Mouse (Mus musculus) monocyte, adult 2 months (primary cell): ENCODE data around the gene Dcaf17.

Experiments
- DNase-seq, 2 experiments: peaks; one replicate each; pipeline ENCODE4 v3.0.0; 2022; ENCODE audit warnings: low spot score in 2 of 2, low read depth in 1 of 2

Dcaf17 gene

DNA sequence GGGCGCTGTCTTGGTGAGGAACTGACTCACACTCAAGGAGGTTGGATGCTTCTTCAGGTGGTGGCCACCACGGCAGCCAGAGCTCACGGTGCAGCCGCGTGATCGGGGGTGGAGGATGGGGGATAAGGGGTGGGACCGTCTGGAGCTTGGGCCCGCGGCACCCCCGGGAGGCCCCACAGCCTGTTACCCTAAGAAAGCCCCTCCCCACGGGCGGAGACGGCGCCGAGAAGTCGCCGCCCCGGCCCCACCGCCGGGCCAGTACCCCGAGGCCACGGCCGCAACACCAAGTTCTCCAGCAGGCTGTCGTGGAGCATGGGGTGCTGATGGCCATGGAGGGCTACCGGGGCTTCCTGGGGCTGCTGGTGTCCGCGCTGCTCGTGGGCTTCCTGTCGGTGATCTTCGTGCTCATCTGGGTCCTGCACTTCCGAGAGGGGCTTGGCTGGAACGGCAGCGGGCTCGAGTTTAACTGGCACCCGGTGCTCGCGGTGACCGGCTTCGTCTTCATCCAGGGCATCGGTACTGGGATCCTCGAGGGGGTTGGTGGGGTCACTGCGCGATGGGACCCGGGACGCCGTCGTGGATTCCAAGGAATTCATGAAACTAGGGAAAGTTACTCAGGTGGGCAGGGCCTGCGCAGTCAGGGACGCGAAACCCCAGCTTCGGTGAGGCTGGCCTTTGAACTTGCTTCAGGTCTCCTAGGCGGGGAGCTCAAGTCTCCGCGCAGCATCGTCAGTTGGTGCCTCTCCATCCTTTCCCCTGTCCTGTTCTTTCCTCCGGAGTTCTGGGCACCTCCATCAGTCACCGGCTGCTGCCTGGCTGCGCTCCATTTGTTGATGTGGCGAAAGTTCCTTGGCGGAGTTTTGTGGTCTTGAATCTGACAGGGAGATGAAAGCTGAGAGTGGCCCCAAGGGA lies 62.9 kb downstream of the Dcaf17 start, which contains the start of gene Cybrd1:
Gene Cybrd1, plus strand, starts transcription at position 127 of the 912 bp plus-strand sequence.
- DNase-seq: no peak

DNA sequence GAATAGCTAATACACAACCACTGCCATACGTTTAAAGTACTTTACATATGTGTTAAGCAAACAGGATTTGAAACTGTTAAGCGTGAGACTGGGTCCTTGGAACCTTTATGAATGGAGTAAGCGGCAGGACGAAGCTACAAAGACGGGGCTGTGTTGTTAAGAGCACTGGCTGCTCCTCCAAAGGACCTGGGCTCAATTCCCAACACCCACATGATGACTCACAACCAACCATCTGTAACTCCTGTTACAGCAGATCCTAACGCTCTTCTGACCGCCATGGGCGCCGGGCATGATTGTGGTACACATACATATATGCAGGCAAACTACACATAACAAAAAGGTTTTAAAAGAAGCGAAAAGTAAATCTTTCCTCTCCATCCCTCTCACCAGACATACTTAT lies 65.7 kb downstream of the Dcaf17 start:
- no peak for DNase-seq

DNA sequence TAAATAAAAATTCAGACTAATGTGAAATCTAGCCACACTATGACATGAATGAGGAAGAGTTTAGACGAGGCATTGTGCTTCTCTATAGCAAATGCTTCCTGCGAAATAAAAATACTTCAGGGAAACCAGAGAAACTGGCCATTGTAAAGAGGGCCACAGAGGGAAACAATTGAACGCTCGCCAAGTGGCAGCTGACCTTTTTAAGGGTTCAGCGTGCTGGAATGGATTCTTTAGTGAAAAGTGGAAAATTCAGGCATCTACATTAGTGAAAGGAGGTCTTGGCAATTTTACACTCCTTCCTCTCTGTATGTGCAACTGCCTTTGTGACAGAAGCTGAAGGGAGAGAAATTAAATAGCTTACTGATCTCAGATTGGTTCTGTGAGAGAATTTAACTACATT lies 66.3 kb downstream of the Dcaf17 start:
- DNase-seq: no peak

DNA sequence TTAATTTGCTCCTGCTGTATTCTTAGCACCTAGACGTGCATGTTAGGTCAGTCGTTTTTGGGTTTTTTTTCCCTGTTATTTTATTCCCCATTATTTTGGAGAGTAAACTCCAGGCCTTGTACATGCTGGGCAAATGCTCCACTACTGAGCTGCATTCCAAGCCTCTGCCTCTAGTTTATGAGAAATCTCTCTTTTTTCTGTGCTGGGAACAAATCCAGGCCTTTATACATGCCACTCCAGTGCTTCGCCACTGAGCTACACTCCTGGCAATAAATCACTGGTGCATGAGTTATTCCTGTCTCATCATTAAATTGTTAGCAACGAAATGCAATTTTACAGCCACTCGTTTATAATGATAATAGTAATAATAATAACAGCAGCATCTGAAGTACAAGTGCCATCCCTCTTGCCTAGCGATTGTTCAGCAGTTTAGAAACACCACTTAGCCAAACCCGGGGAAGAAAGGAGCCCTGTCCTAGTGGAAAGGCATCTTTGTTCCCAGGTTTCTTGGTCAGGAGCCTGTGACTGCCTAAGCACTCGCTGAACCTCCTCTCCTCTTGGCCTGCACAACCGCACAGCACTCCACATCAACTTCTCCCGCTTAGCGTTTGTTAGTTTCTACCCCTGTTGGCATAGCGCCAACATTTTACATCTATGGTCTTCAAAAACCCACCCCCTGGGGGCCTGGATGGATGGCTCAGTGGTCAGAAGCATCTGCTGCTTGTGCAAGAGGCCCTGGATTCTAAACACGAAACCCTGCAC lies 67.3 kb downstream of the Dcaf17 start:
- DNase-seq: no peak

DNA sequence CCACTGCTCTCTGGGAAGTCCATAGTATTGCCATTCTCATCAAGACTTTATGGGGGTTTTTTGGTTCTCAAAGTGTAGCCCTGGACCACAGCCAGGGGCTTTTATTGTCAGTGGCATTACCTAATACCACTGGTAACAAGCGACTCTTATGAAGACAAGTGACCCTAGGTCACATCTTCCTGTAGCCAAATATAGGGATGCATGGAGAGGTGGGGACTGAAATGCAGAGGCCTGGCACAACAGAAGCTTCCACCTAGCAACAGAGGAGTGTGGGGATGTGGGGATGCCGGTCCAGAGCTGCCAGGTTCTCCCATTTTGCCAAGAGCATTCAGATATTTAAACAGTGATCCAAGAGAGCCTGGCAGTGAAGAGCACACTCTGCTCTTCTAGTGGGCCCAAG lies 68.5 kb downstream of the Dcaf17 start:
- DNase-seq: no peak

DNA sequence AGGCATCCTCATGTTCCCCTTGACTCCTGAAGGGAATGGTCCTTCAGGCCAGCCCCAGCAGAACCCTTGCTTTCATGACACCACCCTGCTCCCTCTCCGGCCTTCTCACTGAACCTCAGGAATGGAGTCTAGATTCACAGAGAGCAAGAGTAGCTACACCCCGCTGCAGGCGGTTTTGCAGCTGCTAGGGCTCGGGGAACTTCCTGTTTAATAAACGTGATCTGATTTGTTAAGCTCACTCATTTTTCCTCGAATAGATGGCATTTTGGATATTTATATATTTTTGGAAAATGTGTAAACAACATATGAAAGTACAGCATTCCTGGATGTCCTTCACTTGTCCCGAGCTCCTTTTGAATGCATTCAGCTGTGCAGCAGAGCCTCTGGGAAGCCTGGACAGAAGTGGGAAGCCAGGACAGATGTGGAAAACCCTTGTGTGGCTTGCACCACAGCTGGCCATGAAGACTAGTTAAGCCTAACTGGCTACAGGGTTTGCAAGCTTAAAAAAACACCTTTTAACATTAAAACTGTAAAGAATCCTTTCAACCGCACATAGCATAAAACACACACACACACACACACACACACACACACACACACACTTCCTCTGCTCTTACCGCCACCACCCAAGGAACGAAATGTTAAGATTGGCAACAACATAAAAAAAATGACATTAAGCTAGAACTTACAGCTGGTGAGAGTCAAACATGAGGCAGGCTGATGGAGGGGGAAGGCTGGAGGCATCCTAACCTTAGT lies 72.8 kb downstream of the Dcaf17 start:
- DNase-seq: no peak

DNA sequence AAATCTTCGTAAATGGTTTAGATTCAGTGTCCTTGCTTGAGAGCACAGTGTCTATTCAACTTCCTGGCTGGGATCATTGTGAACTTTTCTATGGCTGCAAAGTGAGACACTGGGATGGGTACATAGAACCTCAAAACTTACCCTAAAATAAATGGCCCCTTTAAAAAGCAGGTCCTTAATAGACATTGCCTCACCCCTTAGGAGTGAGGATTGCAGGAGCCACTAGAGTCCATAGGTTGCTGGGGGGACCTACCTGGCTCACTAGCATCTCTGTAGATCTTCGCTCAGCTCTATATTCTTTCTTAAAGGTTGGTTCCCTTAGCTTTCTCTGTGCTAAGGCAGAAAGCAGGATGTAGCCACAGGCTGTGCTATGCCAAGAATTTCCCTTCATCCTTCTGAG lies 75.2 kb downstream of the Dcaf17 start:
- no peak for DNase-seq

DNA sequence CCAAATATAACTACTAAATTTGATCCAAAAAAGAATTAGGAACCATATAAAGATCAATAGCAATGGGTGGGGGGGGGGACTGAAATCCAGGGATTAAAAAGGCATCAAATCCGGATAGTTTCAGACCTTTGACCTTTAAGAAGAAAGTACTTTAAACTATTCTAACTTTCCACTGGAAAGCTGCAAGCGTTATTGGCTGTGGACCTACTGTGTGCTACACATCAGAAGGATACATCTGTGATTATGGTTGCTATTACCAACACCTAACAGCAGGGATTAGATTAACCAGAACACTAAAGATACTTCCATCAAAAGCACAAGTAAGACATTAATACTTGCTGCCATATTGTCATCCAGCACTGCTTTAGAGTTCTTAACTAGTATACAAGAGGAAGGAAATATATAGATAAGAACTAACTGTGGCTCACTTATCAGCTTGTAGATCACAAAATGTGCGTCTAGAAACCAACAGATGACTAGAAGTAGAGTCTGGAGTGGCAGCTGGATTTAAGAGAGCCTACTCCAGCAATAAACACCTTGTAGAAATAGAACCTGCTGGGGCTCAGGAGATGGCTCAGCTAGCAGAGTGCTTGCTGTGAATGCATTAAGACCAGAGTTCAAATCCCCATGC lies 76.9 kb downstream of the Dcaf17 start:
- no peak for DNase-seq

DNA sequence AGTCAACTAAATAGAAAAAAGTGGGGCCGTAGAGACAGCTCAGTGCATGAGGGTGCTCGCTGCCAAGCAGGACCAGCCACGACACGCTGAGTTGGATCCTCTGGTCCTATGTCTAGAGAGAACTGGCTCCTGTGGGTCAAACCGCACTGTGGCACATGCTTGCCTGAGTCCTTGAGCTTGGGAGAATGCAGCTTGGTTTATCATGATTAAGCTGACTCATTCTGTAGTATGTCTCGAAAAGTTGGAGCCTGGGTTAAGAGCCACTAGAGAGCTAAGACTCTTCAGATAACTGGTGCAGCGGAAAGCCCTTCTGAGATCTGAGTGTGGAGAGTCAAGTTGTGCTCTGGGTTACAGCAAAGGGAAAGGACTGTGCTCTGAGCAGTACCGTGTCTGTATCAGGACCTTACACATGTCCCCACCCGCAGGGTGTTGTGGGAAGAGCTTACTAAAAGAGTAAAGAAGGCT lies 78.9 kb downstream of the Dcaf17 start:
- no peak for DNase-seq

DNA sequence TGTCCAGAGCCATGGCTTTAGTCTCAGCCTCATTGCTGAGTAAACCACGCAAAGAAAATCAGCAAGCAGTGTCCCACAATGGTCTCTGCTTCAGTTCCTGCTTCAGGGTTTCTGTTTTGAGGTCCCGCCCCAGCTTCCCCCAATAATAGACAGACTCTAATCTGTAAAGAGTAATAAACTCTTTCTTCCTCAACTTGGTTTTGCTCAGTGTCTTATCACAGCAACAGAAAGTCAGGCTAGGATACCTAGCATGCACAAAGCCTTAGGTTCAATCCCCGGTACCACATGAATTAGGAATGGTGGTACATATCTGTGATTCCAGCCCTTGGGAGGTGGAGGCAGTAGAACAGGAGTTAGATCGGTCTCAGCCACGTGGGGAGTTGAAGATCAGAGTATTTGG lies 79.7 kb downstream of the Dcaf17 start:
- no peak for DNase-seq

DNA sequence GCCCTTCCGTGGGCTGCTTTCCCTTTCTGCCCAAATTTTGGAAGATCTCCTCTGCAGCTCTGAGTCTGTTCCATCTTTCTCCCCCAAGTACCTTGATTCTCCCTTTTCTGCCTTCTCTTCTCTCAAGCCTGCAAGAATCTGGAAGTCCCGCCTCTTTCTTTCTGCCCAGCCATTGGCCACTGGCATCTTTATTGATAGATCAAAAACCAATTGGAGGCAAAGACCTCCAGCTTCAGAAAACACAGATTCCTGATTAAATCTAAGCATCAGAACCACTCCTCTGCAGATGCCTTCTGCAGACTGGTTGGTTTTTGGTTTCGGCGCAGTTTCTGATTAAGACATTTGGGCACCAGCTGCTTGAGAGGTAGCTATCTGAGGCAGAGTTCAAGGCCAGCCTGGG lies 85.5 kb downstream of the Dcaf17 start:
- DNase-seq: no peak

DNA sequence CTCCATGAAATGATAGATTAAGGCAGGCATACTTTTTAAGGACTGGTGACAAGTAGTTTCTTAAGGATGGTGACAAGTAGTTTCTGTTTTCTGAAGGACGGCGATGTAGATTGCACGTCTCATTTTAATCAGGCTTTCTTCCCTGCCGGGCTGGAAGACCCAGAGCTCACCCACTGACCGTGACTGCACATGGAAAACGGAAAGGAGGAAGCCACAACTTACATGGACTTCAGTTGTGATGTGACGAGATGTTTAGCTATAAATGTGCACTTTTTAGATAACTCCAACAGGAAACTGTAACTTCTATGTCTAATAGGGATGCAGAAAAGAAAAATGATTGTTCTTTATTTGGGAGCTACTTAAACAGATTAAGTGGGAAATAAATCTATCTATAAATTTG lies 87.3 kb downstream of the Dcaf17 start:
- DNase-seq: no peak

DNA sequence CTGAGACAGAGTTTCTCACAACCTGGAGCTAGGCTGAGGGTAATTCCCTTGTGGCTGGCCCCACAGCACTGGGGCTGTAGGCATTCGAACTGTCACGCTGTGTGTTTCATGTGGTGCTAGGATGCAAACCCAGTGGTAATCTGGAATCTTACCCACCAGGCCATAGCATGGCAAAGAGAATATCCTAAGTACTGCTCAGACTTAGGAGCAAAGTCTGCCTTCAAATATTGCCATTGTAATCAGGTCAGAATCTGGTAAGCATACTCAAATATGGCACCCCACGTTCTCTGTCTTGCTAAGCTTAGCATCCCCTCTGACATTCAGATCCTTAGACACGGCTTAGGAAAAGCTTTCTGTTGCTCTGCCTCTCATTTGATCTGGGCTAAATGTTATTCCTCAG lies 90.7 kb downstream of the Dcaf17 start:
- DNase-seq: no peak

DNA sequence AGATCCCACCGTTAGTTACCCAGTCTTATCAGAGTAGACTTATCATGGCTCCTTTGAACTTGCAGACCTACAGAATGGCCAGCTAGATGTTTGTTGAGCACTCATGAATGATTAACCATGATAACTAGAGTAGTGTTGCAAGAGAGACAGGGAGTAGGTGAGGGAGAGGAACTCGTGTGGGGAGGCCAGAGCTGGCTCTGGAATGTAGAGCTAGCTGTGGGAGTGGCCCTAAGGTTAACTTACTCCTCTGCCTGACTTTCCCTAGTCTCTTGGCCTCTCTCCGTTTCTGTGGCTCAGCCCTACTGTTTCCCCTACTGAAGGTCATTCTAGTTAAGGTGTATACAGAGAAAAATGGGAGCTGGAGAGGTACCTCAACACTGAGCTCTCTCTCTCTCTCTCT lies 91.1 kb downstream of the Dcaf17 start:
- DNase-seq: no peak

DNA sequence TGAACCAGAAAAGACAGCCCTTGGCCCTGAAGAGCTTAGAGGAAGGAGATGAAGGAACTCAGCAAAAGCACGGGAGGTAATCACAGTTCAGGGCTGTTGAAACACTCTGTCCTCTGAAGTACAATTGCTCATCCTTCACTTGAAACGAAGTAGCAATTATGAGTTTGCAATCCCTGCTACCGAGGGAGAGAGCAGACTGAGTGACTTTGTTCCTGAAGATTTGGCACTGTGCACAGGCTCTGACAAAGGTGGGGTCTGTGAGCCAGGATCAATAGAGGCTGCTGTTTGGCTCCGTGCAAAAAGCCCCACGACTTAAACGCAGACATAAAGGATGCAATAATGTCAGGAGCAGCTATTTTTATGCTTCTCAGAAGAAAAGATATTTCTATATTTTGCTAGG lies 92.7 kb downstream of the Dcaf17 start:
- no peak for DNase-seq
